Mouse (Mus musculus) testis, adult 2 months (tissue): ENCODE results near the gene Nos3. TPM values are rescaled to one million over a fixed set of nuclear protein-coding genes. Genes with fewer than 3 reads are reported as not detected.

Experiments
- H3K27ac ChIP-seq: fragments of 200-500 bp; 2 replicates; pipeline ENCODE4 v1.5.1; 2012; ENCODE audit warnings: low read depth, low read length; ENCODE audit not compliant: control insufficient read depth, insufficient read depth
- H3K27me3 ChIP-seq: fragments of 200-500 bp; 2 replicates; pipeline ENCODE4 v1.6.1; 2012; ENCODE audit warnings: mild to moderate bottlenecking, low read length, moderate library complexity; ENCODE audit not compliant: control insufficient read depth, insufficient read depth
- H3K36me3 ChIP-seq: fragments of 200-500 bp; 2 replicates; pipeline ENCODE4 v1.6.1; 2012; ENCODE audit warnings: mild to moderate bottlenecking, low read length; ENCODE audit not compliant: control insufficient read depth, insufficient read depth
- H3K4me1 ChIP-seq: fragments of 200-500 bp; 2 replicates; pipeline ENCODE4 v1.6.1; 2012; ENCODE audit warnings: low read length; ENCODE audit not compliant: control insufficient read depth, insufficient read depth
- H3K4me3 ChIP-seq: fragments of 200-500 bp; 2 replicates; pipeline ENCODE4 v1.5.1; 2012; ENCODE audit warnings: low read depth, mild to moderate bottlenecking, low read length, moderate library complexity, mixed read lengths; ENCODE audit not compliant: control insufficient read depth
- CTCF ChIP-seq: fragments of 200-500 bp; IDR thresholded peaks from 2 replicates; pipeline ENCODE4 v1.5.1; 2012; ENCODE audit warnings: low read depth, mild to moderate bottlenecking, inconsistent platforms, low read length, moderate library complexity; ENCODE audit not compliant: control insufficient read depth, insufficient read depth, insufficient replicate concordance
- POLR2A ChIP-seq: fragments of 200-500 bp; IDR thresholded peaks from 2 replicates; pipeline ENCODE4 v1.6.1; 2012; ENCODE audit warnings: low read depth, mild to moderate bottlenecking, inconsistent platforms, low read length, moderate library complexity; ENCODE audit not compliant: control insufficient read depth
- polyA plus RNA-seq: library from polyadenylated mRNA; depleted of rRNA; stranded (reverse); fragments of >200 nt; gene quantifications from 2 replicates; pipeline ENCODE4 v1.2.3, GENCODE M21; 2012

Nos3 gene
- polyA plus RNA-seq, 1 experiment: 2.2 TPM

GRCm38 (mm10) chr5:24385887-24386550 is 21.4 kb downstream of the Nos3 start:
- no peak overlapping the region for H3K4me3 ChIP-seq
- H3K4me1 ChIP-seq: peaks cover 25% of the 10 kb centered on the region
- no peaks in the 10 kb centered on the region for H3K36me3 ChIP-seq
- H3K27ac ChIP-seq: no peak overlapping the region
- no peak for TF ChIP-seq POLR2A
- TF ChIP-seq CTCF: no peak
- H3K27me3 ChIP-seq: no peaks in the 10 kb centered on the region

- peaks cover 25% of the 10 kb centered on the region for H3K4me1 ChIP-seq
Measured at GRCm38 (mm10) chr5:24387264-24388241, 22.9 kb downstream of the Nos3 start.

GRCm38 (mm10) chr5:24388246-24388915 is 23.8 kb downstream of the Nos3 start:
- TF ChIP-seq CTCF (no peak), POLR2A (no peak)
- H3K4me3 ChIP-seq: peak overlapping the region; percentile 59
- H3K36me3 ChIP-seq: no peaks in the 10 kb centered on the region
- no peaks in the 10 kb centered on the region for H3K27me3 ChIP-seq
- H3K27ac ChIP-seq: no peak overlapping the region
- peaks cover 20% of the 10 kb centered on the region for H3K4me1 ChIP-seq

More at GRCm38 (mm10) chr5:24387264-24388241, 22.9 kb downstream of the Nos3 start:
- Histone ChIP-seq H3K36me3 (no peaks in the 10 kb centered on the region), H3K4me3 (peak overlapping the region; percentile 59), H3K27me3 (no peaks in the 10 kb centered on the region), H3K27ac (no peak overlapping the region)
- TF ChIP-seq CTCF: no peak
- TF ChIP-seq POLR2A: no peak

GRCm38 (mm10) chr5:24389011-24389657 is 24.5 kb downstream of the Nos3 start:
- TF ChIP-seq CTCF (no peak), POLR2A (no peak)
- Histone ChIP-seq H3K36me3 (no peaks in the 10 kb centered on the region), H3K4me3 (no peak overlapping the region), H3K4me1 (peaks cover 27% of the 10 kb centered on the region), H3K27me3 (no peaks in the 10 kb centered on the region), H3K27ac (no peak overlapping the region)

- peaks cover 28% of the 10 kb centered on the region for H3K4me1 ChIP-seq
- H3K4me3 ChIP-seq: no peak overlapping the region
- H3K36me3 ChIP-seq: no peaks in the 10 kb centered on the region
- H3K27me3 ChIP-seq: no peaks in the 10 kb centered on the region
- no peak for TF ChIP-seq CTCF
- TF ChIP-seq POLR2A: no peak
- no peak overlapping the region for H3K27ac ChIP-seq
Measured at GRCm38 (mm10) chr5:24389658-24390020, 25.0 kb downstream of the Nos3 start.

- no peaks in the 10 kb centered on the region for H3K27me3 ChIP-seq
- no peak within 1 kb of the TSS for H3K4me3 ChIP-seq
- H3K27ac ChIP-seq: no peak within 1 kb of the TSS
- TF ChIP-seq CTCF: no peak
- no peak for TF ChIP-seq POLR2A
- no peaks in the 10 kb centered on the region for H3K36me3 ChIP-seq
- peaks cover 28% of the 10 kb centered on the region for H3K4me1 ChIP-seq
Measured at GRCm38 (mm10) chr5:24391864-24392263, 27.3 kb downstream of the Nos3 start, which contains the start of gene Atg9b. Atg9b (minus strand) TSS chr5:24392143.
